Mouse (Mus musculus) embryo, embryonic 10 days (tissue): Measurements from ENCODE around the gene 9030612E09Rik.

Source experiments
- DNase-seq: peaks from one replicate; pipeline ENCODE4 v3.0.0-alpha.2; 2015; ENCODE audit warnings: low spot score

9030612E09Rik gene

GRCm38 (mm10) chr10:43174326-43175155 lies at the start of gene 9030612E09Rik, which contains the start of gene Sobp:
9030612E09Rik (plus strand) TSS chr10:43174704.
Sobp (minus strand) TSS chr10:43174530.
- peak; percentile 70 for DNase-seq

- DNase-seq: no peak
These were observed 45.8 kb upstream of the 9030612E09Rik start for GRCm38 (mm10) chr10:43128750-43129149.

DNA sequence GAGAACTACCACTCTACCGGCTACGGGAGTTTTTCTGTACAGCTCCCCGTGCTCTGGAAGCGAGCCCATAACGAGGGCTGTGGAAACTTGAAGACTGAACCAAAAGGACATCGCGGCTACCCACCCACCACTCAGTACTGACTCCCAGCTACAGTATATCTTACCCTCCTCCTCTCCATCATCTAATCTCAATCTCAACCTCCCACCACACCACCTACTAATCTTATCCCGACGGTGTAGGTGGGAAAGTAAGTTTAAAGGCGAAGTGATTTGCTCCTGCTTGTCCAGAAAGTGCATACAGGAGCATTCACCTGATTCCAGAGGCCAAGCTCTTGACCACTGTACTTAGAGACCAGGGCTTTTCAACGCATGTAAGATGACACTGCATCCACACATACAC lies 40.5 kb upstream of the 9030612E09Rik start:
- DNase-seq: no peak

GRCm38 (mm10) chr10:43143173-43143572 lies 31.3 kb upstream of the 9030612E09Rik start:
- DNase-seq: no peak

DNA sequence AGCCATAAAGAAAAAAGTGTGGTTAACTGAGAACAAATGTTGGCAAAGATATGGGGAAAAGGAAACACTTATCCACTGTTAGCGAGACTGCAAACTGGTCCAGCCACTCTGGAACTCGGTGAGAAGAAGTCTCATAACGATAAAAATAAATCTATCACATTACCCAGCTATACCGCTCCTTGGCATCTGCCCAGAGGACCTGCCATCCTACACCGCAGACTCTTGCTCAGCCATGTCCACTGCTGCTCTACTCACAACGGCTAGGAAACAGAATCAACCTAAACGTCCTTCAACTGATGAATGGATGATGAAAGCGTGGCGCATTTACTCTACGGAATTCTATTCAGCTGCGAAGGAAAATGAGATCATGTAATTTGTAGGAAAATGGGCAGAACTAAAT lies 26.0 kb upstream of the 9030612E09Rik start:
- DNase-seq: no peak

DNA sequence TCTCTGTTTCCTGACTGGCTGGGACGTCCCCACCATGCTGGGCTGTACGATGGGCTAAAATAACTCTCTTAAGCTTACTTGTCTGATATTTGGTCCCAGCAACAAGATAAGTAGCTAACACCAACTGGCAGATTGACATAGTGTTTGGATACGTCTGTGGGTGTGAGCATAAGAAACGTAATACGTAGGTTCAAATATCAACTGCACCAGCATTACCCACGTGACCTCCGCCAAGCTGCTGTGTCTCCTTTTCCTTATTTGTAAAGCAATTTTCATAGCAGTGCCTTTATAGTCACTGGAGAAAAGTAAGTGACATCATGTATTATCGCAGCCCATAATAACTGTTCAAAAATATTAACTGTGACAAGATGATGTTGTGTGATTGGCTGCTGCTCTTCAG lies 21.9 kb upstream of the 9030612E09Rik start:
- no peak for DNase-seq

DNA sequence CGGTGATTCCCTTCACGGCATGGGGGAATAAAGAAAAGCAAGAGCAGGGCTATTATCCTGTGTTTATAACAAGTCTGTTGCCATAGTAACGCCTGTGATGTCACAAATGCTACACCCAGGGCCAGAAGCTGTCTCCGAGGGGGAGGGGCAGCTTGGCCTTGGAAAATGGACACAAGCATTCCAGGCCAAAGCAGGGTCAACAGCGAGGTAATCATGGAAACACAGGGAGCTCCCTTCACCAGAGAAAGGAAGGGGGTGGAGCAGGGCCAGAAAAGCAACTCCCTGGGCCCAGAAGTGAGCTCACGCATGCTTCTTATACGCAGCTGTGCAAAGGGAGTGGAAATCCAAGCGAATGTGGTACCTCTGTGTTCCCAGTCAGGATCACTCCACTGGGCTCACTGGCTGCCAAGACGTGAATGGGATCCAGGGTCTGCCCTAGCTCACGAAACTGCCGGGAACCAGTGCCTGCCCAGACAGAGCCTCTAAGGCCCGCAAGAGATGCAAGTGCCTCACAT lies 19.4 kb upstream of the 9030612E09Rik start:
- peak; percentile 97 for DNase-seq

- no peak for DNase-seq
These were observed 15.6 kb upstream of the 9030612E09Rik start for GRCm38 (mm10) chr10:43158917-43159316.

GRCm38 (mm10) chr10:43159333-43159732 lies 15.2 kb upstream of the 9030612E09Rik start:
- no peak for DNase-seq

DNA sequence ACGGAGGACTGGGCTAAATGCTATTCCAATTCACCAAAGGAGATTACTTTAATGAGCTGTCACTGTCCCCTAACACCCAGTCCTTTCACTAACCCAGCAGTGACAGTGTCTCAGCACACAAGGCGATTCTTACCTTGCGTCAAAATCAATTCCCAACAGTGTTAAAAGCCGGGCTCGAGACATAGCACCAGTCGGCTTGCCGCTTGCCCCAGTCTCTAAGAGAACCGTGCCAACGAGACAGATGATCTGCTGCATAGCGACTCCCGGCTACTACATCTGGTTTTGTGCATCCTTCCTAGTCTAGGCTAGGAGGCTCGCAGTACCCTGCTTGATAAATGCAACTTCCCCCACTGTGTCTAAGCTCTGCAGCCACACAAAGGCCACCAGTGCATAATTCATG lies 12.2 kb upstream of the 9030612E09Rik start:
- DNase-seq: peak; percentile 55

DNA sequence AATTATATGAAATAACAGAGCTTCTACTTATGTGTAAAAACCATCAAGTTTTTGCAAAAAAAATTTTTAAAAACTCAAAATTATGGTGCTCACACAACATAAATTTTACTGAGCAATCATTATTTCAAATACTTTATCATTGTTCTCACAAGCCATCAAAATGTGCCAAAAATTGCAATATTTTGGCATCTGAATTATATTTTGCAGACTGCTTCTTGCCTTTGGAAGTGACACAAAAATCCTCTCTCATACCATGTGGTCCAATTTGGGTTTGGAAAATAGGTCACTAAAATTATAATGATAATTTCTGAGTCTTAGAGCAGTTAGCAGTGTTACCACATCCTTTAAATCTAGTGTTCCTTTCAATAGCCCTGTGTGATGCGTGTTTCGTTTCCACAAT lies 10.1 kb upstream of the 9030612E09Rik start:
- no peak for DNase-seq

GRCm38 (mm10) chr10:43166146-43166545 lies 8.4 kb upstream of the 9030612E09Rik start:
- DNase-seq: no peak

GRCm38 (mm10) chr10:43166817-43167216 lies 7.7 kb upstream of the 9030612E09Rik start:
- no peak for DNase-seq

- no peak for DNase-seq
These were observed 5.7 kb upstream of the 9030612E09Rik start for GRCm38 (mm10) chr10:43168847-43169246.

DNA sequence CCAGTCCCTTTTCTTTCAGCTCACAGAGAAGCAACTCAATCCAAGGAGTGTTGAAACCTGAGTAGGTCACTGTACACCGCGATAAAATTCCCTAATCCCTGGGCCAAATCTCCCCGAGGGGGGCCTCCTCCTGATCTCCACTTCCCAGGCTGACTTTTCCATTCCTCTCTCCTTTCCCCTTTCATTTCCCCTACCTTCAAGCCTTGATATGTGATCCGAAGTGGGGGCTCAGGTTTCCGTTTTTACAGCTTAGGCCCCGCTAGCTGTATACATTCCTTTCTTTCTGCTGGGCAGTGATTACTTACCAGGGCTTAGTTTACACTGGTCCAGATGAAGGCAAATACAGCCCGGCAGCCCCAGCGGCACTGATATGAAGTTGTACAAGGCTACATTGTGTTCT lies 3.4 kb upstream of the 9030612E09Rik start:
- DNase-seq: peak; percentile 66

GRCm38 (mm10) chr10:43172066-43172465 lies 2.4 kb upstream of the 9030612E09Rik start:
- DNase-seq: peak; percentile 25

- no peak for DNase-seq
These were observed 1.9 kb upstream of the 9030612E09Rik start for GRCm38 (mm10) chr10:43172554-43172953.

DNA sequence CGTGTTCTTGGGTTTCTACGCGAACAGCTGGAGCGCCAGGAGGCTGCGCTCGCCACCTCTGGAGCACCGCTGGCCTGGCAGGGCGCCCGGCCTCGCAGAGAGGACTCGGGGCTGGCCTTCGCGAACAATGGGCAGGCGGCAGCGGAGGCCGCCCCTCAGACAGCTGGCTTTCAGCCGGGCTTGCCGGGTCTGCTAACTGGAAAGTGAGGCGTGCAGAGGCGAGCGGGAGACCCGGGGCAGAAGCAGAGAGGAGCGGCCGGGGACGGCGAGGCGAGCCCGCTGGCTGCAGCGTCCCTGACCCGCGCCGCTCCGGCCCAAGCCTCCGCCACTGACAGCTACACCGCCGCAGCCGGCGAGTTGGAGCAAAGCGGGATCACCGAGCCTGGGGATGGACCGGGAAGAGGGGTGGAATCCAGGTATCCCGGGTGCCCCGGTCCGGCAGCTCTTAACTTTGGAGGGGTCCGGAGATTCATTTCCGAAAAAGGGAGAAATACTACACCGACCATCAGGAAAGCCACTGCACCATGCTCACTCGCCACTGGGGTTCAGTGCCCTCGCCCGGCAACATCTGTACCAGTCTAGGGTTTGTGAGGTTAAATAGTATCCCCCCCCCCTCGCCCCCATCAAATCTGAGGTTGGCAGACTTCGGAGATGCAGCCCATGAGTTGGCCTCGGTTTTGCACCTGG lies 1.2 kb upstream of the 9030612E09Rik start:
- DNase-seq: peak; percentile 75

DNA sequence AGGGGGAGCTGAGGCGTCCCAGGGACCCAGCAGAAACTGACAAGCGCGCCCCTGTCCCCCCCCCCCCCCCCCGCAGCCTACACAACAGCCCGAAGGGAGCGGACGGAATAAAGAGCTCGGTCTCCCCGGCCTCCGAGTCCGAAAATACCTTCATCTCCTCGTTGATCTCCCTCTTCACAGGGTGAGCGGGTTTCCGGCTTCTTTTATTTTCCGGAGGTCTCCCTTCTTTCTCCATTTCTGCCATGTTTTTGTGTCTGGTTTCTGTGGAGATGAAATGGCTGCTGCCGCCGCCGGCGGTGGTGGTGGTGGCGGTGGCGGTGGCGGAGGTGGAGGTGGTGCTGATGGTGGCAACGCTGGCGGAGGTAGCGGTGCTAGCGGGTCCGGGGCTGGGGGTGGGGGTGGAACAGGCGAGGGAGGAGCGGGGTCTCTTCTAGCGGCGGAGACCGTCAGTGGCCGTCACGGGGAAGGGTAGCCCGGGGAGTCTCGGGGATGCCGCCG lies 627 bp upstream of the 9030612E09Rik start:
- DNase-seq: no peak

- peak; percentile 41 for DNase-seq
These were observed 675 bp downstream of the 9030612E09Rik start for GRCm38 (mm10) chr10:43175156-43175601.

- DNase-seq: no peak
These were observed 5.9 kb downstream of the 9030612E09Rik start for GRCm38 (mm10) chr10:43180313-43180912.

DNA sequence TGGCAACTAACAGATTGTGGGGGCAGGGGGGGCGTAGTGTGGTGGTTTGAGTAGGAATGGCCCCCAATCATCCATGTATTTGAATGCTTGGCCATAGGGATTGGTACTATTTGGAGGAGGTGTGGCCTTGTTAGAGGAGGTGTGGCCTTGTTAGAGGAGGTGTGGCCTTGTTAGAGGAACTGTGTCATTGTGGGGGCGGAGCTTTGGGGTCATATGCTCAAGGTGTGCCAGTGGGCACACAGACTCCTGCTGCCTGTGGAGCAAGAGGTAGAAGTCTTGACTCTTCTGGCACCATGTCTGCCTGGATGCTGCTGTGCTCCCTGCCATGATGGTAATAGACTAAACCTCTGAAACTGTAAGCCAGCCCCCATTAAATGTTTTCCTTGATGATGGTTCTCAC lies 25.7 kb downstream of the 9030612E09Rik start:
- no peak for DNase-seq
